Mouse (Mus musculus): Measurements from ENCODE around the gene Wdr66.

Gene Wdr66

DNA sequence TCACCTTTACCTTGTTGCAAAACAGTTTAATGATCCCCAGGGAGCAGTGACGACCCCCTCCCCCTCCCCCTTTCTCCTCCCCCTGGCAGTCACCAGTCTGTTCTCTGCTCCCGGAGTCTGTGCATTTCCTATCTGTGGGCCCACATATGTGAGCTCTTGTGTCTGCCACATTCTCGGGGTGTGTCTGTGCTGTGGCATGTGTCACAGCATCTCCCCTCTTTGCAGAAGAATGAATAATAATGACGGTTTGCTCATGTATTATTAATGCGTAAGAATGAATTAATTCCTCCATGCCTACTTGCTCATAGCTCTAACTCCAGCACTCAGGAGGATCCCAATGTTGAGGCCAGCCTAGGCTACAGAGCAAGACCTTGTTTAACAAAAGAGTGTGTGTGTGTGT is 21.0 kb downstream of the Wdr66 start:
- DNase-seq: no peak

- no peak for DNase-seq
These were observed 24.9 kb downstream of the Wdr66 start for GRCm38 (mm10) chr5:123276636-123277341.

DNA sequence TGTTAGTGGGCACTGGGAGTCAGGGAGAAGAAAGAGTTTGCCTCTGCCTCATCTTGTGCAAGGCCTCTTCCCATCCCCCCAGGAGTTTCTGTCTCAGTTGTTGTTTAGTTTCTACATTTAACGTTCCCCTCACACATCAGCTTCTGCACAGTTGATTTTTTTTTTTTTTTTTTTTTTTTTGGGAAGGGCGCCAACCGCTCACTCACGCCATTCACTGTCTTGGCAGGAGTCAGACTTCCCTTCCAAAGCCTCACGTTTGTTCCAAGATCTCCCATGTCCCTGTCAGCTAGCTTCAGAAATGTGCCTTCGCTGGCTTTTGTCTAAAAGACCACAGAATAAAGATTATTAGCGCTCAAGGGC is 25.4 kb downstream of the Wdr66 start:
- no peak for DNase-seq

- DNase-seq: no peak
These were observed 25.8 kb downstream of the Wdr66 start for GRCm38 (mm10) chr5:123277704-123278103.

GRCm38 (mm10) chr5:123279248-123279647 is 27.3 kb downstream of the Wdr66 start:
- DNase-seq: no peak

- no peak for DNase-seq
These were observed 29.6 kb downstream of the Wdr66 start for GRCm38 (mm10) chr5:123281336-123282136.

- peak; percentile 30 for DNase-seq
These were observed 33.3 kb downstream of the Wdr66 start for GRCm38 (mm10) chr5:123285174-123285573.

- DNase-seq: peak; percentile 29
These were observed 36.2 kb downstream of the Wdr66 start for GRCm38 (mm10) chr5:123288079-123288478.

DNA sequence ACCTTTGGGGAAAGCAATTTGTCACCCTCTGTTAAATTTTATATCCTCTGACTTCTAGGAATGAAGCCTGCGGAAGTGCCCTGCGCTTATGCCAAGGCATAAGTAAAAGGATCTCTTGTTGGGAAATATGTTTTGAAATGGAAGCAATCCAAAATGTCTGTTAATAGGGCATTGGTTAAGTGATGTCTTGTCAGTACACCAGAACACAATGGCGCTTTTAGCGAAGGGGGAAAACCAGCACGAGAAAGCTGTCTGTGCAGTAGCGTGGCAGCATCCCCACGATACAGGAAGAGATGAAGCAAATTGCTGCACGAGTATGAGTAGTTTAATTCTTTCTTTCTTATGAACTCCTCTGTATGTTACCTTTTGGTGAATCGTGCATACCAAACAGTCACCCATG is 42.8 kb downstream of the Wdr66 start:
- DNase-seq: no peak

GRCm38 (mm10) chr5:123296224-123296806 is 44.4 kb downstream of the Wdr66 start:
- DNase-seq: peak; percentile 51

DNA sequence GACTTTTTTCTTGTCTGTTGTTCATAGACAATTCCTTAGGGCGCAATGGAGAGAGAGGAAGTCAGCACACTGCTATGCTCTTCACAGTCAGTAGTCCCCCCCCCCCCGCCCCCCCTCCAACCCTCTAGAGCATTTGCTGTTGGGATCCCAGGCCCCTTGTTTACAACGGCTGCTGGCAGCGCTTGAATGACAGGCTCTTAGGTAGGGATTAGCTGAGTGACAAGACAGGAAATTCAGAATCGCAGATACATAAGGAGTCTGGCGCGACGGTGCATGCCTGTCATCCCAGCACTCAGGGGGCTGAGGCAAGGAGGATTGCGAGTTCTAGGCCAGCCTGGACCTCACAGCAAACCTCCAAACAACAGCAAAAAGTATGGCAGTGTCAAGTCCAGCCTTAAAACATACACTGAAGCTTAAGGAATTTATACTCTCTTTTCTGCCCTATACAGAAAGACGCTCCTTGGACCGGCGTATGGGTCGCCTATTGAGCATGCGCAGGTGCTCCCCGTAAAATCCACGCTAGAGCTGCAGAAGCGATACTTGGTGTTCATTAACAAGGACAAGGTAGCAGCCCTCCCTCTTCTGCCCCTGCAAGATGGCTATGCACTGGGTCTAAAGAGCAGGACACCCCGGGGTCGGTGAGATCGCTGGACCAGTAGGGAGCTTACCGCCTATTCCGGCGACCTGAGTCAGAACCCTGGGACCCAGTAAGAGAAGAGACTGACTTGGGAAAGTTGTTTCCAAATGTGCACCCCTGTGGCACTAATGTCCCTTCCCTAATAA is 45.3 kb downstream of the Wdr66 start:
- no peak for DNase-seq

- DNase-seq: no peak
These were observed 45.9 kb downstream of the Wdr66 start for GRCm38 (mm10) chr5:123297830-123298229.

DNA sequence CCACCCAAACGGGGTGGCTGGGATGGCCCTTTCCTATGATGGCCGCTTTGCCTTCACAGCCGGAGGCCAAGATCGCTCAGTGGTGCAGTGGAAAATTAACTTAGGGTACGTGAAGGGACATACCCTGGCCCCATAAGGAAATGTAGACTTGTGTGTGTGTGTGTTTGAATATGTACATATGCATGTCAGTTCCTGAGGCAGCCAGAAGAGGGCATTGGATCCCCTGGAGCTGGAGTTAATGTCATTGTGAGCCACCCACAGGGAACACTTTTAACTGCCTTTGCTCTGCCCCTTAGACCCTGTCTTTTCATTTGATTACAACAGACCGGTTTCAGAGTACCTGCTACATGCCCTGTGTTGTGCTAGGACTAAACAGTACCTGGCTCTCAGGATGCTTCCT is 46.6 kb downstream of the Wdr66 start:
- DNase-seq: peak; percentile 35

- no peak for DNase-seq
These were observed 48.7 kb downstream of the Wdr66 start for GRCm38 (mm10) chr5:123300496-123301034.

- no peak for DNase-seq
These were observed 50.0 kb downstream of the Wdr66 start for GRCm38 (mm10) chr5:123301780-123302521.

GRCm38 (mm10) chr5:123307630-123308282 is 55.9 kb downstream of the Wdr66 start:
- no peak for DNase-seq

GRCm38 (mm10) chr5:123309816-123310215 is 57.9 kb downstream of the Wdr66 start:
- DNase-seq: no peak

- DNase-seq: no peak
These were observed 58.3 kb downstream of the Wdr66 start for GRCm38 (mm10) chr5:123310221-123310620.

DNA sequence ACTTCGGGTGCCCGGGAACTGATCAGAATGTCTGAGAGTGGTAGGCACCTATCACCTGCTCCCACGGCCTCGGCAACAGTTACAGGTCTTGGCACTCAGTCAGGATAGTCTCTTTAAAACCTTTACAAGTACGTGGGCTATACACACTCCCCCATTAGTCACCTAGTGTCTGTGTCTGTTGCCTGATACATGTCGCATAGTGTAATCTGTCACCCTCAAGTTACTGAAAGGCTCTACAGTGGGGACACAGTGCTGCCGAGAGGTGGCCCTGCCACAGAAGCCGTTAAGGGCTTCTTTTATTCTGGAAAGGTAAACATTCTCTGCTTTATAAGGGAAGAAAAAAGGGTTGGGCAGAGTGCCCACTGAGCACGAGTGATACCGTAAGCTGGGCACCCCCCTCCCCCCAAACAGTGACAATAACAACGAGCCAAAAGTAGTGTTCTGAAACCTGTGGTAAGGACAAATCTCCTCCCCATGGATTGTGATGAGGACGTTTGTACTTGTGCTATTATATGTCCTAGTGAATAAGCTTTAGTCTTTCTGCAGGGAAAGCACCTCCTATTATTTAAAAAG is 61.2 kb downstream of the Wdr66 start:
- DNase-seq: no peak

GRCm38 (mm10) chr5:123313851-123314380 is 62.0 kb downstream of the Wdr66 start:
- peak; percentile 62 for DNase-seq

Measured in thymus, postnatal 25 days (tissue).